In genomic region chr2:6762381-6762780, GRCm38 (mm10) we compare ENCODE assay signal across 22 mouse cellular contexts.
DNase-seq lines count a peak whose midpoint lies in the region; ATAC-seq and TF ChIP-seq lines count a peak whose summit lies in the region.
"Had no signal": no experiment of that assay in that cellular context is flagged by ENCODE, and none has a peak within 500 bp of the region (broad histone marks: within the 10 kb centered on the region; RNA-seq: fewer than 3 reads in every experiment).

No protein-coding gene starts in this region.

- TF ChIP-seq CTCF in kidney, adult 2 months (conservative IDR thresholded peaks at IDR 0.05; ENCODE audit: insufficient read depth, insufficient read length, low read depth, low read length): no peak

- no peak for ATAC-seq in kidney, embryonic 14.5 days (ENCODE audit: low FRiP score, low TSS enrichment)
- no peak for ATAC-seq in activated CD4-positive, CD25-positive, alpha-beta regulatory T cell, adult 4 months
- ATAC-seq: CD4-positive, CD25-positive, alpha-beta regulatory T cell, adult 4 months; inflammation-experienced regulatory T-cells, adult 6 months had no signal

- TF ChIP-seq POLR2A in kidney, adult 2 months (IDR thresholded peaks at IDR 0.05; ENCODE audit: low read depth, low read length): no peak

- no peaks in the 10 kb centered on the region for H3K27me3 ChIP-seq in kidney, adult 2 months (replicated peaks; ENCODE audit: control insufficient read depth, insufficient read depth, low read length)
- no peaks in the 10 kb centered on the region for H3K27me3 ChIP-seq in kidney, embryonic 14.5 days (ENCODE audit: control insufficient read depth, insufficient read depth, low read length)
- H3K27me3 ChIP-seq: hindbrain, embryonic 12.5 days; liver, embryonic 15.5 days; neural tube, embryonic 12.5 days had no signal

- no peak overlapping the region for H3K9ac ChIP-seq in kidney, embryonic 14.5 days (ENCODE audit: low read depth, low read length)
- H3K9ac ChIP-seq: hindbrain, embryonic 12.5 days; liver, embryonic 15.5 days; neural tube, embryonic 12.5 days had no signal

- no peak overlapping the region for H3K4me2 ChIP-seq in kidney, embryonic 14.5 days (replicated peaks; ENCODE audit: low read depth, low read length)
- H3K4me2 ChIP-seq: hindbrain, embryonic 12.5 days; liver, embryonic 15.5 days; neural tube, embryonic 12.5 days had no signal

- no peak overlapping the region for H3K27ac ChIP-seq in kidney, adult 2 months (ENCODE audit: insufficient read depth, low read depth, low read length)
- no peak overlapping the region for H3K27ac ChIP-seq in kidney, embryonic 14.5 days (ENCODE audit: low read depth, low read length)
- H3K27ac ChIP-seq: hindbrain, embryonic 12.5 days; liver, embryonic 15.5 days; midbrain, embryonic 10.5 days; neural tube, embryonic 12.5 days had no signal

- peak; percentile 4 for DNase-seq in adrenal gland, adult 2 months
- no peak for DNase-seq in adrenal gland, adult 18-20 months (ENCODE audit: low spot score in 2 of 2)
- DNase-seq in kidney, adult 2 months: peak; percentile 4
- DNase-seq in retina, postnatal 1 day: peak; percentile 20
- DNase-seq in retina, embryonic 14.5 days (ENCODE audit: low spot score): no peak
- DNase-seq in layer of hippocampus, postnatal 25 days (ENCODE audit: extremely low spot score in 1 of 2, low spot score in 1 of 2): no peak
- DNase-seq: adrenal gland, adult 8-10 months; cerebellum, postnatal 36 days; kidney, adult 9 months; layer of hippocampus, postnatal 36 days; lung, postnatal 10 days; right cerebral cortex, postnatal 14 days; spleen, adult 18-20 months; thymus, postnatal 36 days had no signal

- H3K9me3 ChIP-seq in kidney, embryonic 14.5 days (ENCODE audit: control insufficient read depth, low read length): no peaks in the 10 kb centered on the region
- H3K9me3 ChIP-seq: hindbrain, embryonic 12.5 days; liver, embryonic 15.5 days; midbrain, embryonic 10.5 days; neural tube, embryonic 12.5 days had no signal

- WGBS in kidney, adult 2 months: 56% methylated on average over 2 of the region's 2 CpGs
- WGBS in kidney, embryonic 14.5 days: 60% methylated on average over 2 of the region's 2 CpGs

- no peaks in the 10 kb centered on the region for H3K36me3 ChIP-seq in kidney, adult 2 months (ENCODE audit: control insufficient read depth, insufficient read depth, low read length)
- H3K36me3 ChIP-seq in kidney, embryonic 14.5 days (ENCODE audit: control insufficient read depth, insufficient read depth, low read length): no peaks in the 10 kb centered on the region
- H3K36me3 ChIP-seq: hindbrain, embryonic 12.5 days; liver, embryonic 15.5 days; neural tube, embryonic 12.5 days had no signal

- no peak overlapping the region for H3K4me3 ChIP-seq in kidney, adult 2 months (ENCODE audit: insufficient read depth, low read depth, low read length)
- H3K4me3 ChIP-seq in kidney, embryonic 14.5 days (ENCODE audit: low read length): no peak overlapping the region
- H3K4me3 ChIP-seq: hindbrain, embryonic 12.5 days; liver, embryonic 15.5 days; midbrain, embryonic 10.5 days; neural tube, embryonic 12.5 days had no signal

- H3K4me1 ChIP-seq in kidney, adult 2 months (ENCODE audit: control insufficient read depth, insufficient read depth, low read length): no peaks in the 10 kb centered on the region
- no peaks in the 10 kb centered on the region for H3K4me1 ChIP-seq in kidney, embryonic 14.5 days (ENCODE audit: control insufficient read depth, insufficient read depth, low read length)
- H3K4me1 ChIP-seq: hindbrain, embryonic 12.5 days; liver, embryonic 15.5 days; midbrain, embryonic 10.5 days; neural tube, embryonic 12.5 days had no signal

Comparison
In these comparisons a context has a peak if more than half of its experiments do, and no peak if none do; other contexts are left out.
1. DNase-seq: peak in adrenal gland, adult 2 months (single experiment), kidney, adult 2 months (single experiment) and retina, postnatal 1 day (single experiment); none in adrenal gland, adult 18-20 months (0 of 2), retina, embryonic 14.5 days (single experiment) and layer of hippocampus, postnatal 25 days (0 of 2).